Mouse (Mus musculus) neural tube, embryonic 15.5 days (tissue): ENCODE measurements around the gene 4933428G20Rik. TPM values are rescaled to one million over a fixed set of nuclear protein-coding genes. Genes with fewer than 3 reads are reported as not detected.

Experiments used
- ATAC-seq: fragments of 200-750 bp; cut with Nextera tagmentation; 2 replicates; pipeline ENCODE4 v1.8.0; 2017; ENCODE audit warnings: mild to moderate bottlenecking, moderate TSS enrichment, moderate library complexity; ENCODE audit not compliant: low FRiP score
- H3K27ac ChIP-seq: fragments of 300-500 bp; sonication (generic); replicated peaks from 2 replicates; pipeline ENCODE4 v1.5.1; 2015; ENCODE audit warnings: mild to moderate bottlenecking, inconsistent platforms
- H3K27me3 ChIP-seq: fragments of 300-500 bp; sonication (generic); replicated peaks from 2 replicates; pipeline ENCODE4 v1.6.1; 2015; ENCODE audit warnings: inconsistent platforms
- H3K36me3 ChIP-seq: fragments of 300-500 bp; sonication (generic); 2 replicates; pipeline ENCODE4 v1.6.1; 2015; ENCODE audit warnings: inconsistent platforms
- H3K4me1 ChIP-seq: fragments of 300-500 bp; sonication (generic); 2 replicates; pipeline ENCODE4 v1.6.1; 2015; ENCODE audit warnings: inconsistent platforms
- H3K4me2 ChIP-seq: fragments of 300-500 bp; sonication (generic); 2 replicates; pipeline ENCODE4 v1.6.1; 2015; ENCODE audit warnings: inconsistent platforms, mild to moderate bottlenecking, moderate library complexity
- H3K4me3 ChIP-seq: fragments of 300-500 bp; sonication (generic); replicated peaks from 2 replicates; pipeline ENCODE4 v1.5.1; 2015; ENCODE audit warnings: mild to moderate bottlenecking, inconsistent platforms
- H3K9ac ChIP-seq: fragments of 300-500 bp; sonication (generic); replicated peaks from 2 replicates; pipeline ENCODE4 v1.6.1; 2015; ENCODE audit warnings: mild to moderate bottlenecking, inconsistent platforms
- H3K9me3 ChIP-seq: fragments of 300-500 bp; sonication (generic); replicated peaks from 2 replicates; pipeline ENCODE4 v1.6.1; 2016; ENCODE audit warnings: inconsistent platforms
- WGBS: fragments of 180-500 bp; shearing (Covaris S2); methylation state at CpG from one replicate; pipeline ENCODE4 v1.1.7; 2015; ENCODE audit warnings: mixed read lengths; 5-methylcytosine and 5-hydroxymethylcytosine counted together
- polyA plus RNA-seq: library from polyadenylated mRNA; unstranded; fragments of >200 nt; fragmentation: Nextera tagmentation; extraction: Ambion mirVana; gene quantifications from 2 replicates; pipeline ENCODE4 v1.2.1, GENCODE M21; 2015

The 4933428G20Rik gene
- polyA plus RNA-seq, 1 experiment from 2014 or later, result 1.2 TPM

- no peak overlapping the region for H3K4me2 ChIP-seq
- H3K36me3 ChIP-seq, result peaks cover 7% of the 10 kb centered on the region; the same call in 1 of the 2 replicates
- peaks cover 39% of the 10 kb centered on the region for H3K27me3 ChIP-seq
- H3K9me3 ChIP-seq, result no peaks in the 10 kb centered on the region
- no peak overlapping the region for H3K4me3 ChIP-seq
- 62% methylated on average over 3 of the region's 3 CpGs for WGBS
- no peak for ATAC-seq
- H3K9ac ChIP-seq, result no peak overlapping the region
- no peak overlapping the region for H3K27ac ChIP-seq
- peaks cover 57% of the 10 kb centered on the region for H3K4me1 ChIP-seq
Observed at GRCm38 (mm10) chr11:97540136-97540535, 40.0 kb upstream of the 4933428G20Rik start.

GRCm38 (mm10) chr11:97539622-97540021, 39.5 kb upstream of the 4933428G20Rik start:
- no peak for ATAC-seq
- peaks cover 40% of the 10 kb centered on the region for H3K27me3 ChIP-seq
- no peak overlapping the region for H3K4me2 ChIP-seq
- H3K4me3 ChIP-seq, result no peak overlapping the region
- no peaks in the 10 kb centered on the region for H3K9me3 ChIP-seq
- peaks cover 10% of the 10 kb centered on the region; the same call in 1 of the 2 replicates for H3K36me3 ChIP-seq
- 48% methylated on average over 5 of the region's 5 CpGs for WGBS
- H3K27ac ChIP-seq, result no peak overlapping the region
- H3K4me1 ChIP-seq, result peaks cover 63% of the 10 kb centered on the region
- no peak overlapping the region for H3K9ac ChIP-seq

- WGBS, result 18% methylated on average over 12 of the region's 12 CpGs
- H3K27ac ChIP-seq, result no peak overlapping the region
- H3K4me2 ChIP-seq, result peak overlapping the region; percentile 58
- ATAC-seq, result no peak
- peaks cover 15% of the 10 kb centered on the region; the same call in 1 of the 2 replicates for H3K36me3 ChIP-seq
- peaks cover 48% of the 10 kb centered on the region for H3K4me1 ChIP-seq
- peaks cover 60% of the 10 kb centered on the region for H3K27me3 ChIP-seq
- no peaks in the 10 kb centered on the region for H3K9me3 ChIP-seq
- H3K4me3 ChIP-seq, result no peak overlapping the region
- H3K9ac ChIP-seq, result no peak overlapping the region
Observed at GRCm38 (mm10) chr11:97537580-97538089, 37.5 kb upstream of the 4933428G20Rik start.

- Histone ChIP-seq H3K36me3 (peaks cover 13% of the 10 kb centered on the region; the same call in 1 of the 2 replicates), H3K4me2 (peak overlapping the region; percentile 58), H3K9ac (no peak overlapping the region), H3K27ac (0 out of 2 replicates have a peak overlapping the region, but pooled peaks have one; percentile 0), H3K4me1 (peaks cover 45% of the 10 kb centered on the region), H3K27me3 (peaks cover 61% of the 10 kb centered on the region), H3K9me3 (no peaks in the 10 kb centered on the region), H3K4me3 (peak overlapping the region; percentile 27)
- ATAC-seq, result peak; percentile 43; the same call in 1 of the 2 replicates
- 7% methylated on average over 35 of the region's 36 CpGs for WGBS
Observed at GRCm38 (mm10) chr11:97536835-97537579, 36.9 kb upstream of the 4933428G20Rik start.

- ATAC-seq, result no peak
- H3K9ac ChIP-seq, result no peak overlapping the region
- no peak overlapping the region for H3K27ac ChIP-seq
- WGBS, result 26% methylated on average over 35 of the region's 35 CpGs
- H3K36me3 ChIP-seq, result peaks cover 12% of the 10 kb centered on the region; the same call in 1 of the 2 replicates
- peaks cover 49% of the 10 kb centered on the region for H3K4me1 ChIP-seq
- H3K9me3 ChIP-seq, result no peaks in the 10 kb centered on the region
- peak overlapping the region; percentile 58 for H3K4me2 ChIP-seq
- peak overlapping the region; percentile 27; the same call in 1 of the 2 replicates for H3K4me3 ChIP-seq
- H3K27me3 ChIP-seq, result peaks cover 57% of the 10 kb centered on the region
Observed at GRCm38 (mm10) chr11:97536083-97536747, 36.1 kb upstream of the 4933428G20Rik start.

- peaks cover 46% of the 10 kb centered on the region for H3K4me1 ChIP-seq
- peaks cover 57% of the 10 kb centered on the region for H3K27me3 ChIP-seq
Observed at GRCm38 (mm10) chr11:97535660-97536059, 35.5 kb upstream of the 4933428G20Rik start.

GRCm38 (mm10) chr11:97535308-97535630, 35.1 kb upstream of the 4933428G20Rik start:
- Histone ChIP-seq H3K27ac (no peak overlapping the region), H3K4me2 (no peak overlapping the region), H3K9ac (no peak overlapping the region), H3K4me3 (no peak overlapping the region), H3K27me3 (peaks cover 57% of the 10 kb centered on the region), H3K36me3 (peaks cover 16% of the 10 kb centered on the region; the same call in 1 of the 2 replicates), H3K4me1 (peaks cover 44% of the 10 kb centered on the region), H3K9me3 (no peaks in the 10 kb centered on the region)
- 38% methylated on average over 5 of the region's 5 CpGs for WGBS
- ATAC-seq, result no peak

More at GRCm38 (mm10) chr11:97535660-97536059, 35.5 kb upstream of the 4933428G20Rik start:
- Histone ChIP-seq H3K4me2 (no peak overlapping the region), H3K27ac (no peak overlapping the region), H3K4me3 (no peak overlapping the region), H3K9ac (no peak overlapping the region), H3K36me3 (peaks cover 16% of the 10 kb centered on the region; the same call in 1 of the 2 replicates), H3K9me3 (no peaks in the 10 kb centered on the region)
- ATAC-seq, result no peak
- 48% methylated on average over 5 of the region's 5 CpGs for WGBS

- H3K27ac ChIP-seq, result no peak overlapping the region
- H3K4me2 ChIP-seq, result peak overlapping the region; percentile 34
- no peaks in the 10 kb centered on the region for H3K9me3 ChIP-seq
- H3K4me1 ChIP-seq, result peaks cover 41% of the 10 kb centered on the region
- no peak overlapping the region for H3K9ac ChIP-seq
- peaks cover 57% of the 10 kb centered on the region for H3K27me3 ChIP-seq
- H3K4me3 ChIP-seq, result peak overlapping the region; percentile 7; the same call in 1 of the 2 replicates
- H3K36me3 ChIP-seq, result peaks cover 17% of the 10 kb centered on the region
- 9% methylated on average over 93 of the region's 95 CpGs for WGBS
- no peak for ATAC-seq
Observed at GRCm38 (mm10) chr11:97534442-97535307, 34.5 kb upstream of the 4933428G20Rik start.

GRCm38 (mm10) chr11:97533653-97534052, 33.5 kb upstream of the 4933428G20Rik start:
- no peak overlapping the region for H3K27ac ChIP-seq
- WGBS, result 35% methylated on average over 7 of the region's 7 CpGs
- ATAC-seq, result no peak
- peaks cover 57% of the 10 kb centered on the region for H3K27me3 ChIP-seq
- H3K9ac ChIP-seq, result no peak overlapping the region
- H3K4me1 ChIP-seq, result peaks cover 41% of the 10 kb centered on the region
- no peak overlapping the region for H3K4me2 ChIP-seq
- H3K9me3 ChIP-seq, result no peaks in the 10 kb centered on the region
- no peak overlapping the region for H3K4me3 ChIP-seq
- peaks cover 22% of the 10 kb centered on the region for H3K36me3 ChIP-seq

GRCm38 (mm10) chr11:97532950-97533582, 32.9 kb upstream of the 4933428G20Rik start:
- no peak overlapping the region for H3K4me2 ChIP-seq
- H3K36me3 ChIP-seq, result peaks cover 22% of the 10 kb centered on the region
- peaks cover 57% of the 10 kb centered on the region for H3K27me3 ChIP-seq
- H3K27ac ChIP-seq, result no peak overlapping the region
- no peak overlapping the region for H3K9ac ChIP-seq
- ATAC-seq, result peak; percentile 14; the same call in 1 of the 2 replicates
- peaks cover 41% of the 10 kb centered on the region for H3K4me1 ChIP-seq
- H3K4me3 ChIP-seq, result no peak overlapping the region
- WGBS, result 14% methylated on average over 20 of the region's 20 CpGs
- no peaks in the 10 kb centered on the region for H3K9me3 ChIP-seq
